Mouse (Mus musculus) spleen, postnatal 36 days (tissue): Measurements from ENCODE around the gene Mcat.

Experiments used
- DNase-seq, 2 experiments: peaks; one replicate each; pipeline ENCODE4 v3.0.0; 2022; ENCODE audit warnings: low spot score in 2 of 2, mixed read lengths in 1 of 2

Mcat gene

GRCm38 (mm10) chr15:83563327-83563856, at the start of gene Mcat, which contains the start of gene Tspo:
TSS of gene Mcat (minus strand) at chr15:83563787.
TSS of gene Tspo (plus strand) at chr15:83563592.
- peak; percentile 80 to 83 for DNase-seq

- DNase-seq, result peak; percentile 59 to 76
Measured at GRCm38 (mm10) chr15:83607115-83607802, 43.7 kb upstream of the Mcat start.

- peak; percentile 52 to 72 for DNase-seq
Measured at GRCm38 (mm10) chr15:83606700-83607099, 43.1 kb upstream of the Mcat start.

- DNase-seq, result no peak
Measured at GRCm38 (mm10) chr15:83606216-83606615, 42.6 kb upstream of the Mcat start.

- no peak for DNase-seq
Measured at GRCm38 (mm10) chr15:83603426-83603825, 39.8 kb upstream of the Mcat start.

- no peak for DNase-seq
Measured at GRCm38 (mm10) chr15:83603046-83603396, 39.4 kb upstream of the Mcat start.

- peak; percentile 81 to 85 for DNase-seq
Measured at GRCm38 (mm10) chr15:83602372-83603045, 38.9 kb upstream of the Mcat start.

GRCm38 (mm10) chr15:83601185-83601584, 37.6 kb upstream of the Mcat start:
- no peak for DNase-seq

- no peak for DNase-seq
Measured at GRCm38 (mm10) chr15:83596833-83597232, 33.2 kb upstream of the Mcat start.

- DNase-seq, result no peak
Measured at GRCm38 (mm10) chr15:83595364-83595711, 31.8 kb upstream of the Mcat start.

GRCm38 (mm10) chr15:83594513-83595363, 31.2 kb upstream of the Mcat start, which contains the start of gene Ttll12:
TSS of gene Ttll12 (minus strand) at chr15:83595157.
- DNase-seq, result peak; percentile 81 to 90

GRCm38 (mm10) chr15:83593702-83594512, 30.3 kb upstream of the Mcat start:
- DNase-seq, result no peak

- DNase-seq, result no peak
Measured at GRCm38 (mm10) chr15:83593189-83593585, 29.6 kb upstream of the Mcat start.

- DNase-seq, result peak; percentile 43 to 67
Measured at GRCm38 (mm10) chr15:83592260-83593188, 28.9 kb upstream of the Mcat start.

- DNase-seq, result no peak
Measured at GRCm38 (mm10) chr15:83591758-83592157, 28.2 kb upstream of the Mcat start.

GRCm38 (mm10) chr15:83590841-83591240, 27.3 kb upstream of the Mcat start:
- DNase-seq, result no peak

GRCm38 (mm10) chr15:83584741-83585220, 21.2 kb upstream of the Mcat start:
- no peak for DNase-seq

- peak in 1 of 2 experiments; percentile 48 for DNase-seq
Measured at GRCm38 (mm10) chr15:83583419-83584156, 20.0 kb upstream of the Mcat start.

- no peak for DNase-seq
Measured at GRCm38 (mm10) chr15:83582931-83583330, 19.3 kb upstream of the Mcat start.
